ENCODE assay signal across 7 mouse cellular contexts in genomic region chr7:43671809-43672580, GRCm38 (mm10). TPM values are rescaled to one million over a fixed set of nuclear protein-coding genes. Genes with fewer than 3 reads are reported as not detected.
DNase-seq lines count a peak whose midpoint lies in the region; ATAC-seq and TF ChIP-seq lines count a peak whose summit lies in the region.

Gene Ctu1 (plus strand): TSS chr7:43672016.

- ATAC-seq in intestine, postnatal 0 days, result peak; percentile 89
- ATAC-seq in midbrain, embryonic 12.5 days (ENCODE audit: low FRiP score, low read depth), result peak; percentile 94

- H3K9ac ChIP-seq in intestine, postnatal 0 days (ENCODE audit: low read depth, low read length), result peak within 1 kb of the TSS; percentile 55
- peak within 1 kb of the TSS; percentile 70 for H3K9ac ChIP-seq in midbrain, embryonic 12.5 days (replicated peaks)

- H3K4me1 ChIP-seq in embryonic facial prominence, embryonic 10.5 days, result peaks cover 13% of the 10 kb centered on the region
- H3K4me1 ChIP-seq in intestine, postnatal 0 days (replicated peaks; ENCODE audit: control insufficient read depth, insufficient read depth, low read length), result no peaks in the 10 kb centered on the region
- peaks cover 8% of the 10 kb centered on the region for H3K4me1 ChIP-seq in midbrain, embryonic 12.5 days
- H3K4me1 ChIP-seq in small intestine, adult 2 months (ENCODE audit: control insufficient read depth, insufficient read depth, insufficient read length, low read length), result peaks cover 13% of the 10 kb centered on the region

- peaks cover 12% of the 10 kb centered on the region; the same call in 1 of the 2 replicates for H3K9me3 ChIP-seq in embryonic facial prominence, embryonic 10.5 days
- H3K9me3 ChIP-seq in intestine, postnatal 0 days (ENCODE audit: control insufficient read depth), result no peaks in the 10 kb centered on the region
- no peaks in the 10 kb centered on the region for H3K9me3 ChIP-seq in midbrain, embryonic 12.5 days

- H3K4me2 ChIP-seq in intestine, postnatal 0 days (replicated peaks; ENCODE audit: low read depth), result peak within 1 kb of the TSS; percentile 66
- peak within 1 kb of the TSS; percentile 71 for H3K4me2 ChIP-seq in midbrain, embryonic 12.5 days (replicated peaks)

- peak within 1 kb of the TSS; percentile 87 for H3K27ac ChIP-seq in embryonic facial prominence, embryonic 10.5 days (replicated peaks)
- no peak within 1 kb of the TSS for H3K27ac ChIP-seq in intestine, postnatal 0 days (ENCODE audit: low read depth, low read length)
- H3K27ac ChIP-seq in midbrain, embryonic 12.5 days (replicated peaks), result peak within 1 kb of the TSS; percentile 36; the same call in 1 of the 2 replicates
- peak within 1 kb of the TSS; percentile 65 for H3K27ac ChIP-seq in small intestine, adult 2 months (ENCODE audit: insufficient read depth, low read depth, low read length)

- peaks cover 32% of the 10 kb centered on the region for H3K36me3 ChIP-seq in embryonic facial prominence, embryonic 10.5 days (replicated peaks)
- peaks cover 19% of the 10 kb centered on the region for H3K36me3 ChIP-seq in intestine, postnatal 0 days (ENCODE audit: control insufficient read depth, insufficient read depth)
- H3K36me3 ChIP-seq in midbrain, embryonic 12.5 days, result peaks cover 24% of the 10 kb centered on the region
- peaks cover 21% of the 10 kb centered on the region for H3K36me3 ChIP-seq in small intestine, adult 2 months (ENCODE audit: control insufficient read depth, insufficient read depth, low read length)

- H3K4me3 ChIP-seq in embryonic facial prominence, embryonic 10.5 days, result peak within 1 kb of the TSS; percentile 77
- peak within 1 kb of the TSS; percentile 64 for H3K4me3 ChIP-seq in intestine, postnatal 0 days (ENCODE audit: low read depth, low read length)
- H3K4me3 ChIP-seq in midbrain, embryonic 12.5 days, result peak within 1 kb of the TSS; percentile 70
- H3K4me3 ChIP-seq in small intestine, adult 2 months (ENCODE audit: low read depth, low read length), result peak within 1 kb of the TSS; percentile 85

- H3K27me3 ChIP-seq in embryonic facial prominence, embryonic 10.5 days (replicated peaks; ENCODE audit: low read depth, poor library complexity, severe bottlenecking), result no peaks in the 10 kb centered on the region
- no peaks in the 10 kb centered on the region for H3K27me3 ChIP-seq in intestine, postnatal 0 days (replicated peaks; ENCODE audit: control insufficient read depth, insufficient read depth, low read length)
- no peaks in the 10 kb centered on the region for H3K27me3 ChIP-seq in midbrain, embryonic 12.5 days
- H3K27me3 ChIP-seq in small intestine, adult 2 months (ENCODE audit: control insufficient read depth, insufficient read depth, low read length), result no peaks in the 10 kb centered on the region

- no peak for TF ChIP-seq CTCF in intestine, postnatal 0 days (IDR thresholded peaks at IDR 0.05; ENCODE audit: low read depth)
- TF ChIP-seq CTCF in small intestine, adult 2 months (IDR thresholded peaks at IDR 0.05; ENCODE audit: extremely low read depth, insufficient read length, insufficient replicate concordance, low read depth, low read length), result no peak

- TF ChIP-seq POLR2A in small intestine, adult 2 months (IDR thresholded peaks at IDR 0.05; ENCODE audit: low read depth, low read length), result peak; percentile 24; the same call in 1 of the 2 replicates

- intact Hi-C loops in left cerebral cortex, postnatal 4 days (cut with DNase I), result loop anchor here (10.0 kb wide), 2 partner anchors 87 to 223 kb away; no protein-coding TSS in a partner anchor

- WGBS in embryonic facial prominence, embryonic 10.5 days, result under 1% methylated on average over 26 of the region's 26 CpGs
- under 1% methylated on average over 26 of the region's 26 CpGs for WGBS in intestine, postnatal 0 days
- WGBS in midbrain, embryonic 12.5 days, result under 1% methylated on average over 26 of the region's 26 CpGs
- under 1% methylated on average over 26 of the region's 26 CpGs for WGBS in small intestine, adult 2 months

- peak; percentile 92 for DNase-seq in adrenal gland, postnatal 10 days
- DNase-seq in embryonic facial prominence, embryonic 10.5 days (ENCODE audit: low spot score), result peak; percentile 86
- DNase-seq in gonadal fat pad, adult 2 months (ENCODE audit: low read depth), result peak; percentile 90
- peak; percentile 85 for DNase-seq in left cerebral cortex, postnatal 4 days

RNA-seq across cellular contexts. Expression of gene Ctu1, which starts in this region (rescaled TPM):
- 1 to 10 TPM; 9.7 to 9.8 TPM for total RNA-seq in adrenal gland, postnatal 10 days (2021)
- polyA plus RNA-seq in embryonic facial prominence, embryonic 10.5 days (2016; fragmentation: Nextera tagmentation; extraction: Ambion mirVana), result 18.1 and 18.7 TPM in 2 replicates
- polyA plus RNA-seq in gonadal fat pad, adult 2 months (2012; rRNA removed), result 11.5 and 15.1 TPM in 2 replicates
- polyA plus RNA-seq in intestine, postnatal 0 days (2015; fragmentation: Nextera tagmentation; extraction: Ambion mirVana), result 5.2 and 5.8 TPM in 2 replicates
- 10 to 100 TPM; 20.8 to 22.5 TPM for total RNA-seq in left cerebral cortex, postnatal 4 days (2021)
- polyA plus RNA-seq in midbrain, embryonic 12.5 days (2016; fragmentation: Nextera tagmentation; extraction: Ambion mirVana), result 17.6 and 17.9 TPM in 2 replicates
- polyA plus RNA-seq in small intestine, adult 2 months (2012; rRNA removed), result 7.6 and 9.7 TPM in 2 replicates
